Mouse (Mus musculus) CH12.LX (cell line): Measurements from ENCODE around the gene Znrf3. TPM values are rescaled to one million over a fixed set of nuclear protein-coding genes. Genes with fewer than 3 reads are reported as not detected.

Experiments
- DNase-seq: peaks from one replicate; pipeline ENCODE4 v3.0.0-alpha.2; 2013; ENCODE audit errors: extremely low read depth
- H3K27ac ChIP-seq: 2 replicates; pipeline ENCODE4 v1.5.1; 2012; ENCODE audit warnings: low read depth, mild to moderate bottlenecking, control low read depth, moderate library complexity; ENCODE audit not compliant: insufficient read depth
- H3K27me3 ChIP-seq: replicated peaks from 2 replicates; pipeline ENCODE3; 2012; ENCODE audit warnings: inconsistent platforms
- H3K36me3 ChIP-seq, 2 experiments: replicated peaks in 1 of 2; 2 replicates each; pipeline versions ENCODE3 to v1.6.1; 2012; ENCODE audit warnings: inconsistent platforms in 1 of 2, low read length in 1 of 2, mild to moderate bottlenecking in 1 of 2, mixed read lengths in 1 of 2, moderate library complexity in 1 of 2; ENCODE audit not compliant: control insufficient read depth in 1 of 2, insufficient read depth in 1 of 2
- H3K4me1 ChIP-seq, 2 experiments: 2 replicates each; pipeline ENCODE4 v1.6.1; 2012; ENCODE audit warnings: inconsistent platforms in 1 of 2, moderate library complexity in 1 of 2; ENCODE audit not compliant: insufficient read depth in 2 of 2, control insufficient read depth in 1 of 2
- H3K4me2 ChIP-seq: 2 replicates; pipeline ENCODE4 v1.6.1; 2012; ENCODE audit warnings: low read depth, mild to moderate bottlenecking, control low read depth; ENCODE audit not compliant: poor library complexity, insufficient read depth, severe bottlenecking
- H3K4me3 ChIP-seq, 3 experiments: fragments of 150-350 bp in 1 of 3; sonication (generic) in 1 of 3; replicated peaks in 1 of 3; 2 replicates each; pipeline versions ENCODE3 to v1.5.1; 2011 to 2012; ENCODE audit warnings: low read depth in 2 of 3, low read length in 2 of 3, mild to moderate bottlenecking in 2 of 3, moderate library complexity in 2 of 3, control low read depth in 1 of 3, improper control_type of control experiment in 1 of 3, inconsistent platforms in 1 of 3, mixed read lengths in 1 of 3; ENCODE audit not compliant: poor library complexity in 1 of 3
- H3K79me2 ChIP-seq: replicated peaks from 2 replicates; pipeline ENCODE4 v1.6.1; 2012; ENCODE audit warnings: mild to moderate bottlenecking, moderate library complexity; ENCODE audit not compliant: control insufficient read depth, poor library complexity, insufficient read depth, severe bottlenecking; ENCODE audit errors: extremely low read depth
- H3K9ac ChIP-seq: 2 replicates; pipeline ENCODE4 v1.6.1; 2012; ENCODE audit warnings: low read depth, mild to moderate bottlenecking, control low read depth, moderate library complexity; ENCODE audit not compliant: insufficient read depth
- H3K9me3 ChIP-seq: replicated peaks from 2 replicates; pipeline ENCODE3; 2012; ENCODE audit warnings: low read length, inconsistent platforms, mixed read lengths
- CHD1 ChIP-seq: IDR thresholded peaks from 2 replicates; pipeline ENCODE4 v1.6.1; 2012; ENCODE audit warnings: low read depth, low read length, improper control_type of control experiment, inconsistent platforms
- CHD2 ChIP-seq: IDR thresholded peaks from 2 replicates; pipeline ENCODE4 v1.6.1; 2011; ENCODE audit warnings: low read length, improper control_type of control experiment
- CTCF ChIP-seq, 2 experiments: IDR thresholded peaks in 1 of 2; conservative IDR thresholded peaks in 1 of 2; 2 replicates each; pipeline ENCODE4 v1.5.1; 2011 to 2012; ENCODE audit warnings: low read depth in 2 of 2, low read length in 2 of 2, improper control_type of control experiment in 1 of 2, inconsistent platforms in 1 of 2, mild to moderate bottlenecking in 1 of 2, moderate library complexity in 1 of 2
- EP300 ChIP-seq: IDR thresholded peaks from 2 replicates; pipeline ENCODE4 v1.6.1; 2011; ENCODE audit warnings: low read length, improper control_type of control experiment
- ETS1 ChIP-seq: conservative IDR thresholded peaks from 2 replicates; pipeline ENCODE4 v1.6.1; 2012; ENCODE audit warnings: low read depth, mild to moderate bottlenecking, inconsistent platforms, low read length, improper control_type of control experiment, moderate library complexity
- GABPA ChIP-seq: IDR thresholded peaks from 2 replicates; pipeline ENCODE4 v1.6.1; 2012; ENCODE audit warnings: low read depth, low read length, improper control_type of control experiment, inconsistent platforms; ENCODE audit not compliant: insufficient replicate concordance
- HCFC1 ChIP-seq: IDR thresholded peaks from 2 replicates; pipeline ENCODE4 v1.6.1; 2012; ENCODE audit warnings: low read depth, mild to moderate bottlenecking, inconsistent platforms, low read length, improper control_type of control experiment
- IRF4 ChIP-seq: IDR thresholded peaks from 2 replicates; pipeline ENCODE4 v1.6.1; 2014; ENCODE audit warnings: low read depth, mild to moderate bottlenecking, inconsistent platforms, low read length, improper control_type of control experiment
- JUN ChIP-seq: IDR thresholded peaks from 2 replicates; pipeline ENCODE4 v1.6.1; 2011; ENCODE audit warnings: low read depth, mild to moderate bottlenecking, low read length, improper control_type of control experiment, moderate library complexity; ENCODE audit not compliant: insufficient read depth
- JUND ChIP-seq: conservative IDR thresholded peaks from 2 replicates; pipeline ENCODE4 v1.6.1; 2011; ENCODE audit warnings: low read depth, low read length, improper control_type of control experiment
- MAFK ChIP-seq: IDR thresholded peaks from 2 replicates; pipeline ENCODE4 v1.6.1; 2011; ENCODE audit warnings: low read length, improper control_type of control experiment; ENCODE audit not compliant: insufficient replicate concordance
- MAX ChIP-seq: IDR thresholded peaks from 2 replicates; pipeline ENCODE4 v1.6.1; 2011; ENCODE audit warnings: low read length, improper control_type of control experiment
- MAZ ChIP-seq: IDR thresholded peaks from 2 replicates; pipeline ENCODE4 v1.6.1; 2012; ENCODE audit warnings: low read depth, mild to moderate bottlenecking, inconsistent platforms, low read length, improper control_type of control experiment, moderate library complexity
- MEF2A ChIP-seq: IDR thresholded peaks from 2 replicates; pipeline ENCODE4 v1.6.1; 2014; ENCODE audit warnings: low read depth, mild to moderate bottlenecking, inconsistent platforms, low read length, improper control_type of control experiment, borderline replicate concordance
- MYC ChIP-seq: IDR thresholded peaks from 2 replicates; pipeline ENCODE4 v1.6.1; 2011; ENCODE audit warnings: low read depth, mild to moderate bottlenecking, improper control_type of control experiment, low read length
- NELFE ChIP-seq: IDR thresholded peaks from 2 replicates; pipeline ENCODE4 v1.6.1; 2011; ENCODE audit warnings: low read depth, low read length, improper control_type of control experiment
- POLR2A ChIP-seq: IDR thresholded peaks from 2 replicates; pipeline ENCODE4 v1.6.1; 2011; ENCODE audit warnings: low read depth, mild to moderate bottlenecking, improper control_type of control experiment, low read length
- POLR2AphosphoS2 ChIP-seq: IDR thresholded peaks from 2 replicates; pipeline ENCODE4 v1.6.1; 2011; ENCODE audit warnings: low read depth, low read length, improper control_type of control experiment
- RAD21 ChIP-seq: IDR thresholded peaks from 2 replicates; pipeline ENCODE4 v1.6.1; 2011; ENCODE audit warnings: low read depth, mild to moderate bottlenecking, low read length, improper control_type of control experiment, moderate library complexity
- RCOR1 ChIP-seq: conservative IDR thresholded peaks from 2 replicates; pipeline ENCODE4 v1.6.1; 2012; ENCODE audit warnings: low read depth, mild to moderate bottlenecking, inconsistent platforms, low read length, improper control_type of control experiment
- TBP ChIP-seq: conservative IDR thresholded peaks from 2 replicates; pipeline ENCODE4 v1.6.1; 2011; ENCODE audit warnings: low read depth, low read length, improper control_type of control experiment
- TCF12 ChIP-seq: IDR thresholded peaks from 2 replicates; pipeline ENCODE4 v1.6.1; 2014; ENCODE audit warnings: low read depth, mild to moderate bottlenecking, inconsistent platforms, low read length, improper control_type of control experiment
- UBTF ChIP-seq: IDR thresholded peaks from 2 replicates; pipeline ENCODE4 v1.6.1; 2012; ENCODE audit warnings: low read depth, mild to moderate bottlenecking, inconsistent platforms, low read length, improper control_type of control experiment, moderate library complexity
- USF1 ChIP-seq: IDR thresholded peaks from 2 replicates; pipeline ENCODE4 v1.6.1; 2014; ENCODE audit warnings: low read depth, mild to moderate bottlenecking, inconsistent platforms, low read length, improper control_type of control experiment
- USF2 ChIP-seq: conservative IDR thresholded peaks from 2 replicates; pipeline ENCODE4 v1.6.1; 2011; ENCODE audit warnings: low read depth, low read length, improper control_type of control experiment
- ZC3H11A ChIP-seq: IDR thresholded peaks from 2 replicates; pipeline ENCODE4 v1.6.1; 2012; ENCODE audit warnings: low read depth, mild to moderate bottlenecking, inconsistent platforms, low read length, improper control_type of control experiment
- ZKSCAN1 ChIP-seq: IDR thresholded peaks from 2 replicates; pipeline ENCODE4 v1.6.1; 2012; ENCODE audit warnings: low read depth, inconsistent platforms, low read length, improper control_type of control experiment, borderline replicate concordance
- ZMIZ1 ChIP-seq: IDR thresholded peaks from 2 replicates; pipeline ENCODE4 v1.6.1; 2012; ENCODE audit warnings: low read depth, mild to moderate bottlenecking, inconsistent platforms, low read length, improper control_type of control experiment
- ZNF384 ChIP-seq: IDR thresholded peaks from 2 replicates; pipeline ENCODE4 v1.6.1; 2012; ENCODE audit warnings: low read depth, low read length, improper control_type of control experiment, inconsistent platforms
- dilution Hi-C: fragments of 300-500 bp; cut with MboI; formaldehyde crosslinking; loops from 2 replicates; pipeline ENCODE4 v1.14.3; 2020; ENCODE audit warnings: low sequenced_read_pairs; ENCODE audit not compliant: extremely low pct_unique_long_range_greater_than_20kb, extremely low pct_ligation_motif_present
- in situ Hi-C: fragments of 300-500 bp; cut with MboI; formaldehyde crosslinking; loops from 3 replicates; pipeline ENCODE4 v1.14.3; 2019; ENCODE audit warnings: low sequenced_read_pairs, low pct_ligation_motif_present, low pct_unique_long_range_greater_than_20kb, mixed read lengths
- polyA plus RNA-seq: library from polyadenylated mRNA; unstranded; fragments of >175 nt; gene quantifications from 2 replicates; pipeline ENCODE4 v1.2.1, GENCODE M21; 2012; ENCODE audit warnings: low read depth; ENCODE audit not compliant: insufficient read length
- total RNA-seq, 2 experiments: library from RNA; depleted of rRNA; stranded (reverse); fragments of 300-350 nt in 1 of 2; fragments of >200 nt in 1 of 2; gene quantifications; 2 replicates each; pipeline ENCODE4 v1.2.3; 2012 to 2014

Gene Znrf3
- total and polyA plus RNA-seq, 3 experiments, result 1.1 to 2.7 (median 1.3) TPM

DNA sequence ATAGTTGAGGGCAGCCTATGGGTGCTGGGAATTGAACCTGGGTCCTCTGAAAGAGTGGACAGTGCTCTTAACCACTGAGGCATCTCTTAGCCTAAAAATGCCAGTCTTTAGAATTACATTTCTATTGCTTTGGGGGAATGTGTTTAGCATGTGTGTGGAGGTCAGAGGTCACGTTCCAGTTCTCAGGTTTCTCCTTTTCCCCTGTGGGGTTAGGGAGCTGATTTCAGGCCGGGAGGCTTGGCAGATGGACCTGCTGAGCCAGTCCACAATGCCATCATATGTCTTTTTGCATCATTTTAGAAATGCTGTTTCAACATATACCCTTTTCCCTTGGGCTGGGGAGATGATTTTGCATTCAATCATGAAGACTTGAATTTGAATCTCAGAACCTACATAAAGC lies 49.2 kb upstream of the Znrf3 start:
- dilution Hi-C loops (no loop called here), in situ Hi-C loops (no loop called here)
- Histone ChIP-seq H3K9me3 (peaks cover 7% of the 10 kb centered on the region), H3K4me2 (no peak overlapping the region), H3K4me1 (peaks cover 0 to 7% of the 10 kb centered on the region in 2 experiments; a peak in 1 of 4 replicates), H3K27ac (no peak overlapping the region), H3K4me3 (no peak overlapping the region), H3K27me3 (no peaks in the 10 kb centered on the region), H3K36me3 (peaks cover 11 to 68% of the 10 kb centered on the region in 2 experiments), H3K9ac (no peak overlapping the region), H3K79me2 (no peaks in the 10 kb centered on the region)
- TF ChIP-seq JUN (no peak), MAZ (no peak), TCF12 (no peak), EP300 (no peak), CTCF (conservative IDR thresholded peaks at IDR 0.05 in 1 of 2, IDR thresholded peaks at IDR 0.05 in 1 of 2; ENCODE audit: low read depth in 2 of 2, low read length in 2 of 2) (no peak), MAFK (no peak), POLR2A (no peak), ETS1 (no peak), HCFC1 (no peak), IRF4 (no peak), POLR2AphosphoS2 (no peak), CHD2 (no peak), CHD1 (no peak), ZKSCAN1 (no peak), RAD21 (no peak)
- DNase-seq, result no peak

DNA sequence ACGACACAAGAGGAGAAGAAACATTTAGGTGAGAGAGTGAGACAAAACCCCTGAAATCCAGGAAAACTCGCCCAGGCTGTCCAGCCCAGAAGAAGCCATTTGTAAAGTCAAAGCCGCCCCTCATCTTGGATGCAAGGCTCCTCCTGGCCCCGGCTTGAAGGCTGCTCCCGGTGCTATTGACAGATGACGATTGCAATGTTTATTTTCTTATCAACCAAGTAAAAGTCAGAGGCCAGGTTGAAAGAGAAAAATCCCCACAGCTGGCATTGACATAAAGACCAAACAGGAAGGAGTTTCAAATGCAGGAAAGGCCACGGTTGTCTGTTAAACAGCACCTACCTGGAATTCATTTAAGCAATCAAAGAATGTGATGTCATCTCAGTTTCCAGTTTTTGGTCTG lies 47.3 kb upstream of the Znrf3 start:
- Histone ChIP-seq H3K9ac (no peak overlapping the region), H3K9me3 (peaks cover 5% of the 10 kb centered on the region), H3K4me3 (no peak overlapping the region), H3K27ac (no peak overlapping the region), H3K4me1 (peaks cover 3 to 18% of the 10 kb centered on the region in 2 experiments), H3K36me3 (peaks cover 15 to 72% of the 10 kb centered on the region in 2 experiments), H3K4me2 (no peak overlapping the region), H3K27me3 (no peaks in the 10 kb centered on the region), H3K79me2 (peaks cover 8% of the 10 kb centered on the region; the same call in 1 of the 2 replicates)
- in situ Hi-C loops, result no loop called here
- dilution Hi-C loops, result no loop called here
- no peak for DNase-seq
- TF ChIP-seq USF1, result no peak
- TF ChIP-seq ZMIZ1, result no peak
- TF ChIP-seq MAFK, result no peak
- TF ChIP-seq POLR2A, result no peak
- TF ChIP-seq MYC, result no peak
- TF ChIP-seq GABPA, result no peak
- TF ChIP-seq ETS1, result no peak
- TF ChIP-seq MAX, result no peak
- TF ChIP-seq CTCF (conservative IDR thresholded peaks at IDR 0.05 in 1 of 2, IDR thresholded peaks at IDR 0.05 in 1 of 2; ENCODE audit: low read depth in 2 of 2, low read length in 2 of 2), result no peak
- TF ChIP-seq NELFE, result no peak
- TF ChIP-seq UBTF, result no peak
- no peak for TF ChIP-seq JUND
- TF ChIP-seq HCFC1, result no peak
- TF ChIP-seq ZNF384, result no peak
- TF ChIP-seq MEF2A, result no peak
- TF ChIP-seq USF2, result no peak
- no peak for TF ChIP-seq RCOR1
- no peak for TF ChIP-seq TBP
- no peak for TF ChIP-seq ZC3H11A
